Mouse (Mus musculus) kidney, adult 2 months (tissue): ENCODE data around the gene Prkg1. TPM values are rescaled to one million over a fixed set of nuclear protein-coding genes. Genes with fewer than 3 reads are reported as not detected.
A peak's percentile ranks its signal among the peaks of the same experiment; 100 is the strongest.

Experiments
- DNase-seq: peaks from one replicate; pipeline ENCODE4 v3.0.0; 2021
- H3K27ac ChIP-seq: fragments of 200-500 bp; 2 replicates; pipeline ENCODE4 v1.5.1; 2012; ENCODE audit warnings: low read depth, low read length, control low read depth, inconsistent platforms; ENCODE audit not compliant: insufficient read depth
- H3K27me3 ChIP-seq: fragments of 200-500 bp; replicated peaks from 2 replicates; pipeline ENCODE4 v1.6.1; 2012; ENCODE audit warnings: mild to moderate bottlenecking, moderate library complexity, low read length, inconsistent platforms; ENCODE audit not compliant: control insufficient read depth, insufficient read depth
- H3K36me3 ChIP-seq: fragments of 200-500 bp; 2 replicates; pipeline ENCODE4 v1.6.1; 2012; ENCODE audit warnings: mild to moderate bottlenecking, moderate library complexity, low read length, inconsistent platforms; ENCODE audit not compliant: control insufficient read depth, insufficient read depth
- H3K4me1 ChIP-seq: fragments of 200-500 bp; 2 replicates; pipeline ENCODE4 v1.6.1; 2011; ENCODE audit warnings: low read length; ENCODE audit not compliant: control insufficient read depth, insufficient read depth
- H3K4me3 ChIP-seq: fragments of 200-500 bp; 2 replicates; pipeline ENCODE4 v1.5.1; 2011; ENCODE audit warnings: mild to moderate bottlenecking, low read depth, low read length, control low read depth; ENCODE audit not compliant: insufficient read depth
- CTCF ChIP-seq: fragments of 200-500 bp; conservative IDR thresholded peaks from 2 replicates; pipeline ENCODE4 v1.5.1; 2011; ENCODE audit warnings: low read depth, mild to moderate bottlenecking, control low read depth, low read length, moderate library complexity, mixed read lengths; ENCODE audit not compliant: insufficient read depth, insufficient read length
- POLR2A ChIP-seq: fragments of 200-500 bp; IDR thresholded peaks from one replicate; pipeline ENCODE4 v1.6.1; 2011; ENCODE audit warnings: low read depth, low read length, control low read depth
- WGBS: fragments of 180-500 bp; shearing (Covaris S2); methylation state at CpG from one replicate; pipeline ENCODE4 v1.1.7; 2018; 5-methylcytosine and 5-hydroxymethylcytosine counted together
- polyA plus RNA-seq: library from polyadenylated mRNA; depleted of rRNA; stranded (reverse); fragments of >200 nt; gene quantifications from 2 replicates; pipeline ENCODE4 v1.2.3, GENCODE M21; 2012

Gene Prkg1
- polyA plus RNA-seq, 1 experiment: 1.7 TPM

- no peaks in the 10 kb centered on the region for H3K36me3 ChIP-seq
- no peaks in the 10 kb centered on the region for H3K27me3 ChIP-seq
- H3K4me3 ChIP-seq: no peak overlapping the region
- WGBS: 54% methylated on average over 8 of the region's 8 CpGs
- no peak overlapping the region for H3K27ac ChIP-seq
- peak; percentile 28 for DNase-seq
- TF ChIP-seq POLR2A (no peak), CTCF (no peak)
- no peaks in the 10 kb centered on the region for H3K4me1 ChIP-seq
Observed at GRCm38 (mm10) chr19:31132614-31133013, 632.2 kb downstream of the Prkg1 start.

GRCm38 (mm10) chr19:31124628-31125027 is 640.2 kb downstream of the Prkg1 start:
- 89% methylated on average over 3 of the region's 3 CpGs for WGBS
- no peak for TF ChIP-seq POLR2A
- no peak for TF ChIP-seq CTCF
- no peak for DNase-seq
- H3K4me1 ChIP-seq: no peaks in the 10 kb centered on the region
- no peak overlapping the region for H3K27ac ChIP-seq
- H3K36me3 ChIP-seq: no peaks in the 10 kb centered on the region
- no peak overlapping the region for H3K4me3 ChIP-seq
- H3K27me3 ChIP-seq: no peaks in the 10 kb centered on the region

- DNase-seq: peak; percentile 75
- Histone ChIP-seq H3K4me3 (no peak overlapping the region), H3K4me1 (peaks cover 4% of the 10 kb centered on the region; the same call in 1 of the 2 replicates), H3K27me3 (no peaks in the 10 kb centered on the region), H3K27ac (no peak overlapping the region), H3K36me3 (no peaks in the 10 kb centered on the region)
- TF ChIP-seq POLR2A (no peak), CTCF (no peak)
- WGBS: 6% methylated on average over 4 of the region's 4 CpGs
Observed at GRCm38 (mm10) chr19:31114690-31115089, 650.1 kb downstream of the Prkg1 start.

GRCm38 (mm10) chr19:31106835-31107554 is 657.8 kb downstream of the Prkg1 start:
- no peaks in the 10 kb centered on the region for H3K36me3 ChIP-seq
- no peak for DNase-seq
- no peak for TF ChIP-seq CTCF
- TF ChIP-seq POLR2A: no peak
- 52% methylated on average over 9 of the region's 9 CpGs for WGBS
- no peak overlapping the region for H3K4me3 ChIP-seq
- H3K27me3 ChIP-seq: no peaks in the 10 kb centered on the region
- no peak overlapping the region for H3K27ac ChIP-seq
- H3K4me1 ChIP-seq: no peaks in the 10 kb centered on the region

- TF ChIP-seq CTCF: no peak
- no peak for TF ChIP-seq POLR2A
- Histone ChIP-seq H3K36me3 (no peaks in the 10 kb centered on the region), H3K4me3 (no peak overlapping the region), H3K4me1 (no peaks in the 10 kb centered on the region), H3K27ac (no peak overlapping the region), H3K27me3 (no peaks in the 10 kb centered on the region)
- WGBS: 67% methylated on average over 3 of the region's 3 CpGs
- no peak for DNase-seq
Observed at GRCm38 (mm10) chr19:31106036-31106435, 658.8 kb downstream of the Prkg1 start.

- TF ChIP-seq CTCF (no peak), POLR2A (no peak)
- Histone ChIP-seq H3K36me3 (no peaks in the 10 kb centered on the region), H3K4me3 (no peak overlapping the region), H3K27ac (no peak overlapping the region), H3K27me3 (no peaks in the 10 kb centered on the region), H3K4me1 (no peaks in the 10 kb centered on the region)
- WGBS: 80% methylated on average over 6 of the region's 6 CpGs
- DNase-seq: no peak
Observed at GRCm38 (mm10) chr19:31104764-31105163, 660.1 kb downstream of the Prkg1 start.

- H3K4me1 ChIP-seq: no peaks in the 10 kb centered on the region
- H3K4me3 ChIP-seq: no peak overlapping the region
- H3K36me3 ChIP-seq: no peaks in the 10 kb centered on the region
- TF ChIP-seq CTCF (no peak), POLR2A (no peak)
- 81% methylated on average over 3 of the region's 3 CpGs for WGBS
- peak; percentile 16 for DNase-seq
- H3K27ac ChIP-seq: no peak overlapping the region
- H3K27me3 ChIP-seq: no peaks in the 10 kb centered on the region
Observed at GRCm38 (mm10) chr19:31099369-31099768, 665.5 kb downstream of the Prkg1 start.
